Mouse (Mus musculus): ENCODE measurements around the gene Actb. TPM values are rescaled to one million over a fixed set of nuclear protein-coding genes. Genes with fewer than 3 reads are reported as not detected.
A peak's percentile ranks its signal among the peaks of the same experiment; 100 is the strongest.

Actb gene
- polyA plus RNA-seq, 1 experiment from 2014 or later, result 22,808 TPM

DNA sequence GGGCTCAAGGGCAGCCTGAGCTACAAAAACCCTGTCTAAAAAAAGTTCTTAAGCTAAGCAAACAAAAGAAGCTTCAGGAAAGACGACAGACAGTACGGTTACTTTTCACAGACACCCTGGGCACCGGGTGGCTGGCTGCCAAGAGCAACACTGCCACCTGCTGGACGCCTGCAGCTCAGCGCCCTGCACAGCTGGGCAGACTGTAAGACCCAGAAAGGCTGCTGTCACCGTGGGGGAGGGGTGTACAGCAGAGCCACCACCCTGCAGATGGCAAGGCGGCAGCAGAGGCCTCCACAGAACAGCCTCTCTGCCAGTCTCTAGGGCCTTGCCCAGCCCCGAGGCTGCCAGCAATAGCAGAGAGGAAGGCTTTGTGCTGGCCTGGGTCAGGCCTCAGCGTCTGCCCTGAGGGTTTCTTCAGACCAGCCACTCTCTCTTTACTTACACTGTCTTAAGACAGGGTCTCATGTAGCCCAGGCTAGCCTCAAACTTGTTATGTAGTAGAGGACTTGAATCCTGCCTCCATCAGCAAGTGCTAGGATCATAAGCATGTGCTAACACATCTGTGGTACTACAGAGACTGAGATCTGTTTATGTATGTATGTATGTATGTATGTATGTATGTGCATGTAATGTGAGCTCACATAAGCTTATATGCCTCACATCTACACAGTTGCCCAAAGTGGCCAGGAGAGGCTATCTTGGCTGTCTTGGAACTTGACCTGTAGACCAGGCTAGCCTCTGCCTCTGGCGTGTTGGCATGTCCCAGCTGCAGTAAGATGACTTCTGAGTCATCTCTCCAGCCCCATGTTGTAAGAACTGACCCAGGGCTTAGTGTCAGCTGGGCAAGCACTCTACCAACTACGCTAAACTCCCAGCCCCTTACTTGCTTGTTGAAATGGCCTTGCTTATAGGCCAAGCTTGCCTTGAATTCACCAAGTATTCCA lies 28.9 kb downstream of the Actb start:
- H3K4me3 ChIP-seq (ENCODE audit: low read depth, low read length), result no peak overlapping the region
- H3K27ac ChIP-seq (ENCODE audit: low read depth, low read length), result no peak overlapping the region
- WGBS, result 29% methylated on average over 11 of the region's 11 CpGs
- H3K4me2 ChIP-seq (replicated peaks; ENCODE audit: low read depth), result no peak overlapping the region
- no peaks in the 10 kb centered on the region for H3K4me1 ChIP-seq (replicated peaks; ENCODE audit: control insufficient read depth, insufficient read depth, low read length)
- no peaks in the 10 kb centered on the region for H3K9me3 ChIP-seq (ENCODE audit: control insufficient read depth)
- H3K27me3 ChIP-seq (replicated peaks; ENCODE audit: control insufficient read depth, insufficient read depth, low read length), result no peaks in the 10 kb centered on the region
- peak; percentile 54 for ATAC-seq
- peaks cover 36% of the 10 kb centered on the region; the same call in 1 of the 2 replicates for H3K36me3 ChIP-seq (ENCODE audit: control insufficient read depth, insufficient read depth)
- peak; percentile 98 for TF ChIP-seq CTCF (IDR thresholded peaks at IDR 0.05; ENCODE audit: low read depth)
- H3K9ac ChIP-seq (ENCODE audit: low read depth, low read length), result no peak overlapping the region

DNA sequence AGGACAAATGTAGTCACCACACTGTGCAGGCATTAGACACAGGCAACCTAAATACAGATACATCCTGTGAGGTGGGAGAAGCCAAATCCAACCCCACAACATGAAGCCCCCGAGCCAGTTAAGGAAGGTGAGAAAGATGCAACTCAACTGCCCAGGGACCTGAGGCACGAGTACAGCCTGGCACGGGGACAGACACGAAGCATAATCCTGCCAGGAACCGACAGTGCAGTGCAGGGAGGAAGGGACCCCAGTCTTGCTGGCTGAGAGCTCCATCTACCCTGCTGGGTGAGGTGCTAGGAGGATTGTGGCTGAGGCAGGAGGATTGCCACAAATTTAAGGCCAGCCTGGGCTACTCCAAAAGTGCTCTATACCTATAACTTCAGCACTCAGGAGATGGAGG lies 29.7 kb downstream of the Actb start:
- H3K36me3 ChIP-seq (ENCODE audit: control insufficient read depth, insufficient read depth), result peaks cover 43% of the 10 kb centered on the region; the same call in 1 of the 2 replicates
- no peak for ATAC-seq

DNA sequence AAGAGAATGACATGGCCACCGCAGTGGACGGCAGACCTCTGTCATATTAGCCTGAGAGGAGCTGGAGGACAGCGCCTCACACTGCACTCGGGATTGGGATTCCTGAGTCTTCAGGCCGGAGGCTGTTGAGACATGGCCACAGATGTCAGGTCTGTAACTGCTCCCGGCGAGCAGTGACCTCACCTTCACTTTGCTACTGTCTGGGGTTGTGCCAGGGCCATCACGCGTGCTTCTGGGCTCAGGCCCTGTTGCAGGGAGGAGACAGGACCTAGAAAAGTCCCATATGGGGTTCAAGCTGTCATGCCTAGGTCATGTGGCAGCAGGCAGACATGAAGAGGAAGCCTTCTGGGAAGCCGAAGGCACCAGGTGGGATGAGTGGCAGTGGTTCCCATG lies 31.0 kb downstream of the Actb start:
- Histone ChIP-seq H3K27me3 (replicated peaks; ENCODE audit: control insufficient read depth, insufficient read depth, low read length) (no peaks in the 10 kb centered on the region), H3K9me3 (ENCODE audit: control insufficient read depth) (no peaks in the 10 kb centered on the region), H3K9ac (ENCODE audit: low read depth, low read length) (no peak overlapping the region), H3K4me1 (replicated peaks; ENCODE audit: control insufficient read depth, insufficient read depth, low read length) (no peaks in the 10 kb centered on the region), H3K36me3 (ENCODE audit: control insufficient read depth, insufficient read depth) (peaks cover 56% of the 10 kb centered on the region), H3K4me2 (replicated peaks; ENCODE audit: low read depth) (no peak overlapping the region), H3K27ac (ENCODE audit: low read depth, low read length) (no peak overlapping the region), H3K4me3 (ENCODE audit: low read depth, low read length) (no peak overlapping the region)
- TF ChIP-seq CTCF (IDR thresholded peaks at IDR 0.05; ENCODE audit: low read depth), result no peak
- WGBS, result 94% methylated on average over 10 of the region's 10 CpGs
- no peak for ATAC-seq

More for the DNA sequence above, 29.7 kb downstream of the Actb start:
- no peak for TF ChIP-seq CTCF (IDR thresholded peaks at IDR 0.05; ENCODE audit: low read depth)
- Histone ChIP-seq H3K4me1 (replicated peaks; ENCODE audit: control insufficient read depth, insufficient read depth, low read length) (no peaks in the 10 kb centered on the region), H3K9ac (ENCODE audit: low read depth, low read length) (no peak overlapping the region), H3K27ac (ENCODE audit: low read depth, low read length) (no peak overlapping the region), H3K27me3 (replicated peaks; ENCODE audit: control insufficient read depth, insufficient read depth, low read length) (no peaks in the 10 kb centered on the region), H3K4me3 (ENCODE audit: low read depth, low read length) (no peak overlapping the region), H3K9me3 (ENCODE audit: control insufficient read depth) (no peaks in the 10 kb centered on the region), H3K4me2 (replicated peaks; ENCODE audit: low read depth) (no peak overlapping the region)
- 93% methylated on average over 5 of the region's 5 CpGs for WGBS

DNA sequence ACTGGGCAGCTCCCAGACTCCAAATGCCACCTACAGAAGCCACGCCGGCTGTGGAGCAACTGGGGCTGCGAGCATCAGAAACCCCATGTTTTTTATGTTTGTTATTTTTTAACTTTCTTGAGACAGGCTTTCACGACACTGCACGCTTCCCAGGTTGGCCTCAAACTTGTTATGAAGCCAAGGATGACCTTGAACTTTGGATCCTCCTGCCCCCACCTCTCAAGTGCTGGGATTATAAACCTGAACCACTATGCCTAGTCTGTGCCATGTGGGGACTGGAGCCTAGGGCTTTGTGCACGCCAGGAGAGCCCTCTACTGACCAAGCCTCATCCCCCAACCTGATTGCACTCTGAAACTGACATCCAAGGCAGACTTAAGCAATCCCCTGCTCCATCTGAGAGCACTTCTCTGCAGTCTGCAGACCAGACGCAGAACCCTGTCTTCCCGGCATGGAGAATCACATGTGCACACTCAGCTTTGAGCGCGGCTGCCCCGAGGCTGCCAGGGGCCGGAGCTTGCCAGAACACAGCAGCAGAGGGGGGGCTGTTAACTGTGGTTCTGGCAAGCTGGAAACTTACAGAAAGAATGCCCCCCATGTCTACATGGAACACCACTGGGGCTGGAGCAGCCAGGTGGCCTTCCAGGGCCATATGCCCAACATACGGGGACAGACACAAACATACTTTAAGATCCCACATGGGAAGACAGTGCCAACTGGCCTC lies 31.6 kb downstream of the Actb start:
- peak; percentile 30 for TF ChIP-seq CTCF (IDR thresholded peaks at IDR 0.05; ENCODE audit: low read depth)
- no peaks in the 10 kb centered on the region for H3K9me3 ChIP-seq (ENCODE audit: control insufficient read depth)
- no peak overlapping the region for H3K9ac ChIP-seq (ENCODE audit: low read depth, low read length)
- H3K36me3 ChIP-seq (ENCODE audit: control insufficient read depth, insufficient read depth), result peaks cover 57% of the 10 kb centered on the region
- no peak overlapping the region for H3K4me2 ChIP-seq (replicated peaks; ENCODE audit: low read depth)
- no peak overlapping the region for H3K4me3 ChIP-seq (ENCODE audit: low read depth, low read length)
- 87% methylated on average over 13 of the region's 13 CpGs for WGBS
- no peaks in the 10 kb centered on the region for H3K27me3 ChIP-seq (replicated peaks; ENCODE audit: control insufficient read depth, insufficient read depth, low read length)
- no peak overlapping the region for H3K27ac ChIP-seq (ENCODE audit: low read depth, low read length)
- H3K4me1 ChIP-seq (replicated peaks; ENCODE audit: control insufficient read depth, insufficient read depth, low read length), result no peaks in the 10 kb centered on the region
- ATAC-seq, result no peak

DNA sequence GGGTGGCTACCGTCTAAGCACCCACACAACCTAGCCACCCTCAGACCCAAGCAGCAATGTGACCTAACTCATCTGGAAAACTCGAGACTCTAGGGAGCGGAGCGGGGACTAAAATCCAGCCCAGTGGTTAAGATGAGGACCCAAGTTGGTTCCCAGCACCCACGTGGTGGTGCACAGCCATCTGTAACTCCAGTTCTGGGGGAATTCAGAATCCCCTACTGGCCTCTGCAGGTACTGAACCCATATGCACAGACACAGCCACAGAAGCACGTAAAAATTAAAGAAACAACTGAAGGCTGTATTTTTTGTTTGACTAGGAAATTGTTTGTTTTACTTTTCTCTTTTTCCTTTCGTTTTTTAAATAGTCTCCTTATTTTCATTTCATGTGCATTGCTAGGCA lies 32.8 kb downstream of the Actb start:
- no peaks in the 10 kb centered on the region for H3K9me3 ChIP-seq (ENCODE audit: control insufficient read depth)
- no peaks in the 10 kb centered on the region for H3K4me1 ChIP-seq (replicated peaks; ENCODE audit: control insufficient read depth, insufficient read depth, low read length)
- WGBS, result 96% methylated on average over 7 of the region's 7 CpGs
- no peak for TF ChIP-seq CTCF (IDR thresholded peaks at IDR 0.05; ENCODE audit: low read depth)
- no peak for ATAC-seq
- H3K27me3 ChIP-seq (replicated peaks; ENCODE audit: control insufficient read depth, insufficient read depth, low read length), result no peaks in the 10 kb centered on the region
- no peak overlapping the region for H3K4me2 ChIP-seq (replicated peaks; ENCODE audit: low read depth)
- no peak overlapping the region for H3K9ac ChIP-seq (ENCODE audit: low read depth, low read length)
- H3K27ac ChIP-seq (ENCODE audit: low read depth, low read length), result no peak overlapping the region
- H3K4me3 ChIP-seq (ENCODE audit: low read depth, low read length), result no peak overlapping the region
- H3K36me3 ChIP-seq (ENCODE audit: control insufficient read depth, insufficient read depth), result peaks cover 55% of the 10 kb centered on the region

DNA sequence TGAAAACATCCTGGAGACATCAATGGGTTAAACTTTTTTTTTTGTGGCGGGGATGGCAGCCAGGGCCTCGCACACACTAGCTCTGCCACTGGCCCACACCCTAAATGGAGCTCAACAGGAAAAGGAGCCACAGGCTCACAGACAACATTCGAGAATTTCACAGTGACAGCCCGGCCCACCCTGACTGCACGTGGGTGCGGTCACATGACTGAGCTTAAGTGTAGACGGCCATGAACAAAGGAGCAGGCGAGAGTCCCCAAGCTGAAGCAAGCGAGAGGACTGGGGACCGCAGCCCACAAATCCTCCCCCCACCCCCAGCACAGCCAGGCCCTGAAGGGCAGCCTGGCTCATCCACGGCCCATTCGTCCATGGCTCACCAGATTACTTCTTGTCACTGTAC lies 34.8 kb downstream of the Actb start:
- 62% methylated on average over 12 of the region's 12 CpGs for WGBS
- no peak overlapping the region for H3K27ac ChIP-seq (ENCODE audit: low read depth, low read length)
- no peak for TF ChIP-seq CTCF (IDR thresholded peaks at IDR 0.05; ENCODE audit: low read depth)
- H3K4me1 ChIP-seq (replicated peaks; ENCODE audit: control insufficient read depth, insufficient read depth, low read length), result no peaks in the 10 kb centered on the region
- H3K4me3 ChIP-seq (ENCODE audit: low read depth, low read length), result no peak overlapping the region
- no peak overlapping the region for H3K9ac ChIP-seq (ENCODE audit: low read depth, low read length)
- no peak overlapping the region for H3K4me2 ChIP-seq (replicated peaks; ENCODE audit: low read depth)
- H3K27me3 ChIP-seq (replicated peaks; ENCODE audit: control insufficient read depth, insufficient read depth, low read length), result no peaks in the 10 kb centered on the region
- peaks cover 41% of the 10 kb centered on the region for H3K36me3 ChIP-seq (ENCODE audit: control insufficient read depth, insufficient read depth)
- H3K9me3 ChIP-seq (ENCODE audit: control insufficient read depth), result no peaks in the 10 kb centered on the region
- no peak for ATAC-seq

Measured in intestine, postnatal 0 days (tissue).